Mouse (Mus musculus) gastrocnemius, adult 18-20 months (tissue): Measurements from ENCODE around the gene Pak2. TPM values are rescaled to one million over a fixed set of nuclear protein-coding genes. Genes with fewer than 3 reads are reported as not detected.
"Not testable (repeated sequence)": the region's sequence is repeated elsewhere in the genome, so short reads cannot be mapped to it uniquely, and the experiment has no call there.

ENCODE experiments used
- DNase-seq: peaks from one replicate; pipeline ENCODE4 v3.0.0; 2021; ENCODE audit warnings: low spot score
- total RNA-seq, 2 experiments: library from RNA; stranded (reverse); gene quantifications; 2 replicates each; pipeline ENCODE4 v1.2.3; 2021

Gene Pak2
- total RNA-seq, 2 experiments from 2014 or later: 12.3 to 15.7 TPM

DNA sequence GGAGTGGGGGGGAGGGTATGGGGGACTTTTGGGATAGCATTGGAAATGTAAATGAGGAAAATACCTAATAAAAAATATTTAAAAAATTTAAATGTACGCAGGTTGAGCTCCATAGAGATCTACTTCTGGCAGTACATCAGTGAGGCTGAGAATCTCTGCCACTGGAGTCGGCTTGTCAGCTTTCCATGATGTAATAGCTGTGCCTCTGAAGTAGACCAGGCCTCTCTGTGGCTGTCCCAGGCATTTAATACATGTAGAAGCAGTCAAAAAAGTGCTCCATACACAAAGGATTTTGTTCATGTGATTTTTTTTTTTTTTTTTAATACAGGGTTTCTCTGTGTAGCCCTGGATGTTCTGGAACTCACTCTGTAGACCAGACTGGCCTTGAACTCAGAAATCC lies 18.6 kb upstream of the Pak2 start:
- not testable (repeated sequence) for DNase-seq

DNA sequence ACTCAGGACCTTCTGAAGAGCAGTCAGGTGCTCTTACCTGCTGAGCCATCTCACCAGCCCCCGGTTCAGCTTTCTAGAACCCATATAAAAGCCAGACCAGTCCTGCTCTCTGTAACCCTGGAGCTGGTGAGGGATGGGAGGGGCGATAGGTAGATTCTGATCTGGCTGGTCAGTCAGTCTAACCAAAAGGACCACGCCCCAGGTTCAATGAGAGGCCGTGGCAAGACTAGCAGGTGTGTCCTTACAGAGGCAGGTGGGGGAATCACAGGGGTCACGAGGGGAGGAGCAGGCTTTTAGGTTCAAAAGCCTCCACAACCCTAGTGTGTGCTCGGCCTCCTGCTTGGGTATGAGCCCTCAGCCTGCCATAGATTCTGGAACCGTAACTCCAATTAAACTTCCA lies 12.3 kb upstream of the Pak2 start:
- DNase-seq: no peak

DNA sequence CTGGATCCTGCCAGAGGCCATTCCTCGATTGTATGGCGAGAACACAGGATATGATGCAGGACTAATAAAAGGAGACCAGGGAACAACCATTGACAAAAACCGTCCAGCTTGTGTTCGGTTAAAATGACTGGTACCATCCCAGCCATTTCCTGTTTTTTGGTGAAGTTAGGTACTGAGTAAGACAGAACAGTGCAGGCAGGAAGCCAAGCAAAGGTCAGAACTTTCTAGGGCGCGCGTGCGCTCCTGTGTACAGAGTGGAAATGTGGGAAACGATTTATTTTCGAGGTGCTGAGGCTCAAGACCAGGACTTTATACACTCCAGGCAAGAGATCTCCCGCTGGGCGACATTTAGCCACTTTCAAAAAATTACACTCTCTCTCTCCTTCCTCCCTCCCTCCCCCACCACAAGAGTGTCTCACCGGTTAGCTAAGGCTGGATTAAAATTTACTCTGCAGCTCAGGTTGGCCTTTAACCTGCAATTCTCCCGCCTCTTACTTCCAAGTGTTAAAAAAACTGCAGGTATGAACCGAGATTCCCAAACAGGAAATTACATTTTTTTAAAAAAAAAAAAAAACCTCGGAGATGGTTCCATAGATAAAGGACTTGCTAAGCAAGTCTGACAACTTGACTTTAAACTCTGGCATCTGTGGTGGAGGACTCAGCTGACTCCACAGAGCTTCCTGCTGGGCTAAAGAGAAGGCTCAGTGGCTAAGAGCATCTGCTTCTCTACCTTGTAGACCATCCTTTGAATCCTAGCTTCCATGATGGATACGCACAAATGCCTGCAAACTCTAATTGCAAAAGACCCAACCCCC lies 8.7 kb upstream of the Pak2 start:
- DNase-seq: no peak

DNA sequence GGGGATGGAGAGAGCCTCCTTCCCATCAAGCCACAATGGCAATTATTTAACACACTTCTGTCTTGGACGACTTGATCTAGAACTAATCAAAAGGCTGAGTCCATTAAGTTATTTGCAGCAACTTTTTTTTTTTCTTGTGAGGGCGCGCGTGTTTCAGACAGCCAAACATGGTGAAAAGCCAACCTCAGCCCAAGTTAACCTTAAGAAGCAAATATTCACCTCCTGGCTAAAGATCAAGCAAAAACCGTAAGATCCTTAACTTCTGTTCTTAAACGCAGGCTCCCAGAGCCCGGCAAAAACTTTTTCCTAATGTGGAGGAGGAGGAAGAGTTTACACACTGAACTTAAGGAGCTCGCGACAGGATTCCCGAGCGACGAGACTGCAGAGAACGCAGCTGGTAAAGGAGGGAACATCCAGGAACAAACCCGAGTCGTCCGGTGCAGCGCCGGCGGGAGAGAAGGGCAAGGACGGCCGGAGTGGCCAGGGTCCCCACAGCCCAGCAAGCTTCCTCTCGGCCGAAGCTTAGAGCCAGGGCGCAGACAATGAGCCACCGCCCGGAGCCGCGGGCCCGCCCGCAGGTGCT lies 643 bp downstream of the Pak2 start:
- DNase-seq: no peak

DNA sequence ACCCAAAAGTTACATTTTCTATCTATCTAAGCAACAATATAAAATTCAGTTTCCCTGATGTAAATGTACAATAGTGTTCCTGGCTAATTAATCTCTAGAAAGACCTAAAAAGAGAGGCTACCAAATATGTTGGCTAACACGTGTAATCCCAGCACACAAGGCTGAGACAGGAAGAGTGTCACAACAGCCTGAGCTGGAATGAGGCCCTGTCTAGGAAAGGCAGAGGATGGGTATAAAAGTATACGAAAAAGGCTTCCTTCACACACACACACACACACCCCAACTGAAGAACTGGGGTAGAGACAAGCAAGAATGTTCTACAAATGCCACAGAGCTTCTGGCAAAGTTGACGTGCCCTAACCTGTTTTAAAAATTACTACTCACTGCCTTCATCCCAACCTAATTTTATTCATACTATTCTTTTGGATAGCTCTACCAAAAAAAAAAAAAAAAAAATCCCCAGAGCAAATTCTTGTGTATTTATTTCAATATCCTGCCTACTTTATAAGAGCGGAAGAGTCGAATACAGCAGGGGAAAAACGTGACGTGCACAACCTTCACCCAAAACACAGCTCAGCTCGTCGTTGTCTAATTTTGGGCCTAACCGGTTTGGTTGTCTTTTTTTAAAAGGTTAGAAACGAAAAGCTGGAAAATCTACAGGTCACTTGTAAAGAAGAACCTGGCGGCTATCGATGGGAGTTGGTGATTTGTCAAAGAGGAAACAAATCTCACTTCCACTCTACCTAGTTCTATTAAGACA lies 1.3 kb downstream of the Pak2 start:
- DNase-seq: no peak

DNA sequence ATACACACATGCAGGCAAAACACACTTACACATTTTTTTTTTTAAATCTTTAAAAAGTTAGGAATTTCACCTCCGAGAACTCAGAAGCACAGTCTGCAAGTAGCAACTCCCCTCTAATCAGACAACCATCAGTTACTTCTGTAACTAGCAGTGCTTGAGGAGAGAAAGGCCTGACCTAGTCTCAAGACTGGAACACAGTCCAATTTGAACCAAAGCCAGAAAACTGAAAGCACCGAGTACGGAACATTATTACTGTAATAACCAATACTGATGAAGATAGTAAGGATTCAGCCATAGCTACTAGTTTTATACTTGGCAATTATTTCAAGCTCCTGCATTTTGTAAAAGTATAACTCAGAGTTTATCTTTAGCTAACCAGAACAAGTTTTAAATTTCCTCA lies 2.7 kb downstream of the Pak2 start:
- DNase-seq: peak; percentile 35

DNA sequence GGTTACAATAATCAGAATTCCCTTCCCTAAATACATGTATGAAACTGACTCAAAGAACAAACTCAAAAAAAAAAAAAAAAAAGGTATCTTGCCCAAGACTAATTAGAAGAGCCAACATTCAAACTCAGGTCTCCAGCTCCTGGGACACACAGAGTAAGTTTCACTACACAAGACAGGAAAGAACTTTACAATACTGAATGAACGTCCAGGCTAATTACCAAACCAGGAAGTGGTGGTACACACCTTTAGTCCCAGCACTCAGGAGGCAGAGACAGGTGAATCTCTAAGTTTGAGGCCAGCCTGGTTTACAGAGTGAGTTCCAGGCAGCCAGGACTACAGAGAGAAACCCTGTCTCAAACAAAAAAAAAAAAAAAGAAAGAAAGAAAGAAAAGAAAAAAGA lies 3.4 kb downstream of the Pak2 start:
- DNase-seq: no peak

DNA sequence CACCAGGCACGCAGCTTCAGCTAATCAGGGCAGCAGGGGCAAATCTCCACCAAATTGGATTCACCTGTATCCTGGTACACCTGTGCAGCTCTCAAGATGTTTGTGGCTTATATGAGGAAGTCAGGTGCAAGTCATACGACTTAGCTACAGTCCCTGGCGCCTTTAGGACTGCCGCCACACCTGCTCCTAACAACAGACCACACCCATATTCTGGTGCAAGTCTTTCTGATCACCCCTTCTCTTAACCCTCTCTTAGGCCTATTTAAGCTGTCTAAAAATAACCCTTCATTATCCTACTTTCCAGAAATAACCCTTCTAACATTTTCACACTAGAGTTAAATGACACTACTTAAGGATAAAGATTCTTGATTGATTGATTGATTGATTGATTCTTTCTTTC lies 9.1 kb downstream of the Pak2 start:
- not testable (repeated sequence) for DNase-seq

DNA sequence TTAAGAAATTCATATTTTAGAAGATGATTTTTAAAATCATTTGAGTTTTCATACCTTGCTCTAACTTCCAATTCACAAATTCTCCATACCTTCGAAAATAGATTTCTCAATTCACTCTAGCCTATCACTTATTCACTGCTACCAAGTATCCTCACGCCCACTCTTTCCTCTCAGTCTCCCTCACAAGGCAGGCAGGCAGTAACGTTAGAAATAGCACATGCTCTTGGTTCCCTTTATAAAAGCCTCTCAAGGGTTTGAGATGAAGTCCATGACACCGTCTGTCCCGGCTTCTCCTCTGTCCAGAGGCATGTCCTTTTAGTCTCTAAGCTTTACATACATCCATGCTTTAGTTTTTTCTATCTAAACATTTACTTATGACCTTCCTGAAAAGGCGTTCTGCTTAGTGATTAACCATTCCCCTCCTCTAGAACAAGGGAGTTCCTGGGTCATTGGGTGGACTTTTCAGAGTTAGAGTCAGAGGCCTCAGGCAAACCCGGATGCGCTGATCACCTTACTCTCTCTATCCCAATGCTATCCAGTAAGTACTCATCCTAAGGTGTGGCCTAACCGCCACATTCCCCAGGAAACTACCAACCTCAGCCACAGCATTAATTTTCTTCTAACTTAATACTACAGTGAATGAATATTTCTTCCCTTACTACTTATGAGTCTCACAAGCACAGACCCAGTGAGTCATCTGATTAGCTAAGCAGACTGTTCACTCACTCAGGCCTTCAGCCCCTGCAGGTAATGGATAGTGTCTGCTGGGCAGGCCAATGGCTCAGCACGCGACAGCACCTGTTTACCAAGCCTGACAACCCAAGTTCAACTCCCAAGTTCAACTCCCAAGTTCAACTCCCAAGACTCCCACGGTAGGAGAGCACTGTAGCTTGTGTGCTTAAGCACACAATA lies 10.5 kb downstream of the Pak2 start:
- DNase-seq: no peak

DNA sequence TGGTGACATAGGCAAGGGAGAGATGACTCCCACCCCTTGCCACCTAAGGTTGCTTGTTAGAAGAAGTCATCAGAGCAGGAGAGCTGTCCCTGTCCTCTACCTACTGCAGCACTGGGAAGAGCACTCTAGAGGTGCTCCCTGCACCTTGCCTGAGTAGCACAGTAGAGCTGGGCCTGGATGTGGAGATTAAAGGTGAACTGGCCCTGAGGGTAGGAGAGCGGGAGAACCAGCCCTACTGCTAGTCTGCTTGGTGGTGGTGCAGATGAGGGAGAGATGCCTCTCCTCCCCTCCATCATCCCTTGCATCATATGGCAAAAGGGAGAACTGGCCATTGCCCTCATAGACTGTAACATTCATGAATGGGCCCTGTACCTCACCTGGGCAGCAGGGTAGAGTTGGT lies 12.2 kb downstream of the Pak2 start:
- no peak for DNase-seq

DNA sequence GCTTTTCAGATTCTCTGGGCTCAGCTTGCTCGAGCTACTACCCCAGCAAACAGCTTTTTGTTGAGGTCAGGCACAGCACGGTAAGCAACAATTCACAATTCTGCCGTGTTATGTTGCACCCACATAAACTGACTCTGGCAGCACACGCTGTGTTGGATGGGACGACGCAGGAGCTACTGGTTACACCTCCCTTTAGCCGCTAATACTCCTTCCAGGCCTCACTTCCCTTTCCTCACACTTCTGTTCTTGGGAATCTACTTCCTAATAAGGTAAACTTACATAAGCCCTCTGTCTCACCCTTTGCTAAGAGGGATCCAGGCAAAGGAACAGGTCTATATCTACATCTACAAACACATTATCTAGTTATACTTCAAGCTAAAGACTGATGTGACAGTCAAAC lies 15.2 kb downstream of the Pak2 start:
- no peak for DNase-seq

DNA sequence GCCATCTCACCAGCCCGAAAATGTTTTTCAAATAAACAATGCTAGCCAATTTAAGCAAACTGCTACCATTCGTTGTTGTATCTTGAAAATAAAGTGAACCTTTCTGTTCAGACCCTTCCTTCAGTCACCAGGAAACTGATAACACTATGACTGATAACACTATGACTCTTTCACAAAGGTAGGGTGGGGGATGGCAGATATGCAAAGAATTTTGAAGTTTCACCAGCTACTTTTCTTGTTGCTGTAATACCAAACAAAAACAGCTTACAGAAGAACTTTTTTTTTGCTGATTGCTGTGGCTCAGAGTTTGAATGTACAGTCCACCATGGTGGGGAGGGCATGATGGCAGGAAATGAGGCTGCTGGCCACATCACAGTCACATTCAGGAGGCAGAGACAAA lies 16.9 kb downstream of the Pak2 start:
- DNase-seq: no peak

DNA sequence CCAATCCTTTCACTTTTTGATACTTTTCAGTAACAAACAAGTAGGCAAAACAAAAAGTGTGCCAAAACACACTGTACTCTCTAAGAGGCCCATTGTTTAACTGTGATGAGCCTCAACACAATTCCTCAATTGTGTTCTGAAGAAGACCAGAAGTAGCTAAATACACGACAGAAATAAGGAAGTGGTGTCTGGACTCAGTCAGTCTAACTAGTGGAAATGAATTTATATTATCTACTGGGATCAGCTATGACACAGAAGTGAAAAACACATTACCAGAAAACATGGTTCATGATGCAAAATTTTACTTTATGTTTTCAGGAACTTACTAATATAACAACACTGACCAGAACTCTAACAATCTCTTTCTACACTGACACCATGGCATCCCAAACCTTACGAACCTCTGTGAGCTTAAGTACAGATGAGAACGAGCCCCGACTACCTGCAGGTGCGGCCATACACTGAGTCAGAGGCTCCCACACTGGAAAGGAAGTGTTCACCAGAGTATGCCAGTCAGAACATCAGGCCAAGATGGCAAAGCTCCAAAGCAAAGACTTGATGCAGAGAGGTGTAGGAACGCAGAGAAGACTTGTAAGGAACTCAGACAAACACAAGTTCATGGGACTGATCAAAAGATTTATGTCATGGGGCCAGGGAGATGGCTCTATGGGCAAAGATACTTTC lies 19.2 kb downstream of the Pak2 start:
- DNase-seq: no peak

DNA sequence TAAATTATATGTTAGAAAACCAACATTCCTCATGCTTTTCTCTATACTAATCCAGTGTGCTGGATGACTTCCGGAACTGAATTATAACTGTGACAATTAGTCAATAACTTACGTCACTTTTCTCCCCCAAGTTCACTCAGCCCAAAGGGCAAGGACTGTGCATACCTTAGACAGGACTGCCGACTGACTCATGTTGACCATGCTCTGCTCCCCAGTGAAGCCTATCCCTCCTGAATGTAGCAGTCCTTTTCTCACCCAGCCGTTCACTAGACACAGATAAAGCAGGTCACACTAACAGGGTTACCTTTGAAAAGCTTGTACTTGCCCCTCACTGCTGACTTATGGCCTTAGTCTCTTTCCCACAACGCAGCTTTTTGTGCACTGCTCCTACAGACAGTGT lies 20.3 kb downstream of the Pak2 start:
- no peak for DNase-seq

DNA sequence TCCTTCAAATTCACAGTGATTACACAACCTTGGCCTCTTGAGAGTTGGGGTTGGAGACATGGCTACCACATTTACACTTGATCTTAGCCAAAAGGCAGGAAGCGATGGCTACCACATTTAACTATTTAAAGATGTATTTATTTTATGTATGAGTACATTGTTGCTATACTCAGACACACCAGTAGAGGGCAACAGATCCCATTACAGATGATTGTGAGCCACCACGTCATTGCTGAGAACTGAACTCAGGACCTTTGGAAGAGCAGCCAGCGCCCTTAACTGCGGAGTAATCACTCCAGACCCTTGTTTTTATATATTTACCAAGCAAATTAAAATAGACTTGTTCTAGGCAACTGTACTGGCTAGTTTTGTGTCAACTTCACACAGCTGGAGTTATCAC lies 36.8 kb downstream of the Pak2 start:
- no peak for DNase-seq

DNA sequence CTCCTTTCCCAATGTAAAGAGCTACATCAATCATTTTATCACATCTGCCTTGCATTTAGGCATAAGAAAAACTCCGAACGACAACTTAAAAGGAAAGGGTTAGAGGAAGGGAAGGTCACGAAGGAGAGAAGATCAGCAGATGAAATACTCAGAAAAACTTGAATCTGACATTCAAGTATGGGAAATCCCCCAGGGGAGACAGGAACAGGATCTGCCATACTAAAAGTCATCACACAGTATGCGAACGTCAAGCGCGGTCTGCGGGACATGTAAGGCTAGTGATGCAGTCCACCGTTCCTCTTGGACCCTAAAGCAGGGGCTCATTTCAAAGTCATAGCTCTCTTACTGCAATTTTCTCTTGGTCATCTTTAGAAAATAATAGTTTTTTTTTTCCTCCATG lies 59.5 kb downstream of the Pak2 start:
- DNase-seq: no peak

DNA sequence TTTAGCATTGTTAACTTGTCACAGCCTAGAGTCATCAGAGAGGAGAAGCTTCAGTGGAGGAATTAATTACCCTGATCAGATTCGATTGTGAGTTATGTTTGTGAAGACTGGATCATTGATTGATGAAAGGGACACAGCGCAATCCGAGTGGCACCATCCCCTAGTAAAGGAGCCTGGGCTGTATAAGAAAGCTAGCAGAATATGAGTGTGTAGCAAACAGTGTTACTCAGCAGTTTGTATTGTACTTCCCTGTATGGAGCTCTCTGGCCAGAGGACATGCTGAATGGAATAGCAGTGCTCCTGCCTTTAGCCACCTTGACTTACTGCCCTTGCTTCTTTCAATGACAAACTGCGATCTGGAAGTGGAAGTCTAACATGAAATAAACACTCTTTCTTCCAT lies 68.8 kb downstream of the Pak2 start:
- DNase-seq: no peak

DNA sequence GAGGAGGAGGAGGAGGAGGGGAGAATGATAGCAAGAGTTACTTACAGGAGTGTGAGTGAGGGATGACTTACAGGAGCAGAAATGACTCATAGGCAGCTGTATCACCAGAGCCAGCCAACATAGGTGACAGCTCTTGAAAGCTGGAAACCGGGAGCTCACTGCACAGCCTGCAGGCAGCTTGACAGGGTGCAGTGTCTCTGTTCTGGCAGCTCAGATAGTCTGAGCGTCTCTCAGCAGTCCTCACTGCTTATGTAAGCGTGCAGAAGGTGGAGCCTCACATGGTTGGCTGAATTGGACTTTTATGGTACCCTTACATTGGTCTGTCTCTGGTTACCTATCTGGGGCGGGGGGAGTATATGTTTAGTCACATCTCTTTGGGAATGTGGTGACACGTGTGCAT lies 69.2 kb downstream of the Pak2 start:
- DNase-seq: no peak

DNA sequence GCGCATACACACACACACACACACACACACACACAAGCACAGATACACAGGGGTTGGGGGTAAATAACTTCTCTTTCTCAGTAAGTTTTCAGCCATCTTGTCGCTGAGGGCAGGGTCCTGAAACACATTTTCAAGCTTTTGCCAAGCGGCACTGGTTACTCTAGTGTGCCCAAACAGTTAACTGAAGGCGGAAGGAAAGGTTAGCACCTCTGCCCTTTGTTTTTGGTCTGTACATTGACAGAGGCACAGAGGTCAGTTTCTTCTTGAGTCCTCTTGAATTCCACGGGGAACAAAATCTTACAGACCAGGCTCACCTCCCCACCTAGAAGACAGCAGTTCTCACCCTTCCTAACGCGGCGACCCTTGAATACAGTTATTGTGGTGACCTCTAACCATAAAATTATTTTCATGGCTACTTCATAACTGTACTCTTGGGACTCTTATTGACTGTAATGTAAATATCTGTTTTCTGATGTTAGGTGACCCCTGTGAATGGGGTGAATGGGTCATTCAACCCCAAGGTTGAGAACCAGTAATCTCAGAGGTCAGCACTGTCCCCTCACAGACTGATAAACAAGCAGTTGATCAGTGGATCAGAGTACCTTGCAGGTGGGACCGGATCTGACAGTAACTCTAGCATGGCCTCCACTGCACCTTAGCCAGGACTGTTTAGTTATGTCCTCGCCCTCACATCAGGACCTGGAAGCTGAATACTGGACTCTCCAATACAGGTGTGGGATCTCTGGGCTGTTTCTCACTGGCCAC lies 70.4 kb downstream of the Pak2 start:
- DNase-seq: no peak

DNA sequence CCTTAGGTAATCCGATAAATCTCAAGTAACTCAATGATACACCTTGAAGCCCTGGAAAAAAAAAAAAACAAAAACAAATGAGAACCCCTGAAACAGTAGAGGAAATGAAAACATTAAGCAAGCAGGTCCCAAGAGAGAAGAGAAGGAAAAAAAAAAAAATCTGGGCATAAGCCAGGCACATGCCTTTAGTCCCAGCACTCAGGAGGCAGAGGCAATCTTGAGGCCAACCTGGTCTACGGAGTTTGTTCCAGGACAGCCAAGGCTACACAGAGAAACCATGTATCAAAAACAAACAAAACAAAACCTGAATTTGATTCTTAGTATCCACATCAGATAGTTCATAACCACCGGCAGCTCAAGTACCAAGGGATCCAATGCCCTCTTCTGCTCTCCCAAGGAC lies 74.4 kb downstream of the Pak2 start:
- no peak for DNase-seq
